Mouse (Mus musculus): ENCODE data around the gene 4930562C15Rik. TPM values are rescaled to one million over a fixed set of nuclear protein-coding genes. Genes with fewer than 3 reads are reported as not detected.

Gene 4930562C15Rik
- total and polyA plus RNA-seq, 2 experiments from 2014 or later, result 0.17 TPM; not detected in 1

- no peaks in the 10 kb centered on the region for H3K9me3 ChIP-seq (ENCODE audit: low read length)
- H3K9ac ChIP-seq, result no peak overlapping the region
- no peak overlapping the region for H3K4me2 ChIP-seq (ENCODE audit: low read depth)
- no peak overlapping the region for H3K27ac ChIP-seq (ENCODE audit: low read depth, low read length)
- DNase-seq (no peak), ATAC-seq (no peak)
- H3K4me3 ChIP-seq (ENCODE audit: low read depth, low read length), result no peak overlapping the region
- H3K27me3 ChIP-seq (ENCODE audit: insufficient read depth, low read length), result no peaks in the 10 kb centered on the region
- WGBS, result 78% methylated on average over 2 of the region's 2 CpGs
- H3K36me3 ChIP-seq (ENCODE audit: insufficient read depth), result 0 out of 2 replicates have a peak, but pooled peaks cover 4% of the 10 kb centered on the region
- no peaks in the 10 kb centered on the region for H3K4me1 ChIP-seq (ENCODE audit: insufficient read depth)
- no peak for TF ChIP-seq CTCF (IDR thresholded peaks at IDR 0.05; ENCODE audit: low read depth)
Measured at GRCm38 (mm10) chr16:4902390-4902789, 67.2 kb downstream of the 4930562C15Rik start.

DNA sequence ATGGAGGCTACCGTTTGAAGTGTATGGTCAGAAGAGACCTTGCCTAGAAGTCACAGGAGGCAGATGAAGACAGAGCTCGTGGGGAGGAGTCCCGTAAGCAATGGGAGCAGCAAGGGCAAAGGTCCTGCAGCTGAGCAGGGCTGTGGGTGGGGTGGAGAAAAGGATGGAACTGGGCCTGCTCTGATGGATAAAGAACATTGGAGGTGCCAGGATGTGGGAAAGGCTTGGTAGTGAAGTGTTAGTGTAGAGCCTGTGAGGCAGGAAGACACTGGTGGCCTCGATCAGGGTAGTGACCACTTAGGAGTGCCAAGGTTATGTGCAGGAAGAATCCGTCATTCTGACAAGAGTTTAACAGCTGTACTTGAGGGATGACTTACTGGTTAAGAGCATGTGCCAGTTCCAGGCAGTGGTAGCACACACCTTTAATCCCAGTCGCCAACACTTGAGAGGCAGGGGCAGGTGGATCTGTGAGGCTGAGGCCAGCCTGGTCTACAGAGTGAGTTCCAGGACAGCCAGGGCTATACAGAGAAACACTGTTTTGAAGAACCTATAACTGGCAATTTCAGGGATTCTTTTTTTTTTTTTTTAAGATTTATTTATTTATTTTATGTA, 68.4 kb downstream of the 4930562C15Rik start:
- no peak for TF ChIP-seq CTCF (IDR thresholded peaks at IDR 0.05; ENCODE audit: low read depth)
- H3K4me3 ChIP-seq (ENCODE audit: low read depth, low read length), result no peak overlapping the region
- H3K9me3 ChIP-seq (ENCODE audit: low read length), result no peaks in the 10 kb centered on the region
- H3K4me1 ChIP-seq (ENCODE audit: insufficient read depth), result no peaks in the 10 kb centered on the region
- no peaks in the 10 kb centered on the region for H3K27me3 ChIP-seq (ENCODE audit: insufficient read depth, low read length)
- H3K36me3 ChIP-seq (ENCODE audit: insufficient read depth), result peaks cover 6% of the 10 kb centered on the region; the same call in 1 of the 2 replicates
- ATAC-seq (no peak), DNase-seq (no peak)
- H3K4me2 ChIP-seq (ENCODE audit: low read depth), result no peak overlapping the region
- 90% methylated on average over 6 of the region's 6 CpGs for WGBS
- no peak overlapping the region for H3K9ac ChIP-seq
- H3K27ac ChIP-seq (ENCODE audit: low read depth, low read length), result no peak overlapping the region

- 95% methylated on average over 3 of the region's 3 CpGs for WGBS
- H3K9me3 ChIP-seq (ENCODE audit: low read length), result no peaks in the 10 kb centered on the region
- no peak overlapping the region for H3K9ac ChIP-seq
- ATAC-seq (no peak), DNase-seq (no peak)
- H3K4me1 ChIP-seq (ENCODE audit: insufficient read depth), result no peaks in the 10 kb centered on the region
- no peak overlapping the region for H3K4me2 ChIP-seq (ENCODE audit: low read depth)
- H3K4me3 ChIP-seq (ENCODE audit: low read depth, low read length), result no peak overlapping the region
- H3K36me3 ChIP-seq (ENCODE audit: insufficient read depth), result peaks cover 13% of the 10 kb centered on the region
- no peak for TF ChIP-seq CTCF (IDR thresholded peaks at IDR 0.05; ENCODE audit: low read depth)
- H3K27me3 ChIP-seq (ENCODE audit: insufficient read depth, low read length), result no peaks in the 10 kb centered on the region
- H3K27ac ChIP-seq (ENCODE audit: low read depth, low read length), result no peak overlapping the region
Measured at GRCm38 (mm10) chr16:4904878-4905277, 69.7 kb downstream of the 4930562C15Rik start.

- no peak for ATAC-seq
- Histone ChIP-seq H3K36me3 (ENCODE audit: insufficient read depth) (peaks cover 17% of the 10 kb centered on the region), H3K27ac (ENCODE audit: low read depth, low read length) (no peak overlapping the region), H3K9ac (no peak overlapping the region), H3K9me3 (ENCODE audit: low read length) (no peaks in the 10 kb centered on the region), H3K27me3 (ENCODE audit: insufficient read depth, low read length) (no peaks in the 10 kb centered on the region), H3K4me2 (ENCODE audit: low read depth) (no peak overlapping the region), H3K4me3 (ENCODE audit: low read depth, low read length) (no peak overlapping the region), H3K4me1 (ENCODE audit: insufficient read depth) (no peaks in the 10 kb centered on the region)
- WGBS, result 63% methylated on average over 1 of the region's 1 CpGs
- no peak for TF ChIP-seq CTCF (IDR thresholded peaks at IDR 0.05; ENCODE audit: low read depth)
- no peak for DNase-seq
Measured at GRCm38 (mm10) chr16:4905591-4905990, 70.4 kb downstream of the 4930562C15Rik start.

DNA sequence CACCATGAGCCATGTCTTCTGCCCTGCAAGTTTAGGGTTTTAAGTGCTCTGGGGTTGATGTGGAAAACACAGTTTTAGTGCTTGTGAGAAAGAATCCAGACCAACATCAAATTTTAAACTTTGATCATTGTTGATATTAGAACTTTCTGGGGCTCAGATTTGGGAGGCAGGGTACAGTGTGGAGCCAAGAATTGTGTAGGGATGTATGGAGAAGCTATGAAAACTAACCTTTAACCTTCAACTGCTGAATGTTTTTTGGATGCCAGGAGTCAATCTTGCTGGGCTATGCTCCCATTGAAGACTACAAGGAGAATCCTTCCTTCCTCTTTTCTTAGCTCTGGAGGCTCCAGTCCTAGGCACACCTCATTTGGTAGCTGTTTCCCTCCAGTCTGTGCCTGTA, 71.3 kb downstream of the 4930562C15Rik start:
- ATAC-seq, result no peak
- H3K27ac ChIP-seq (ENCODE audit: low read depth, low read length), result no peak overlapping the region
- no peak overlapping the region for H3K4me2 ChIP-seq (ENCODE audit: low read depth)
- DNase-seq, result no peak
- H3K4me1 ChIP-seq (ENCODE audit: insufficient read depth), result no peaks in the 10 kb centered on the region
- H3K9me3 ChIP-seq (ENCODE audit: low read length), result no peaks in the 10 kb centered on the region
- no peaks in the 10 kb centered on the region for H3K27me3 ChIP-seq (ENCODE audit: insufficient read depth, low read length)
- H3K4me3 ChIP-seq (ENCODE audit: low read depth, low read length), result no peak overlapping the region
- no peak overlapping the region for H3K9ac ChIP-seq
- TF ChIP-seq CTCF (IDR thresholded peaks at IDR 0.05; ENCODE audit: low read depth), result no peak
- peaks cover 26% of the 10 kb centered on the region for H3K36me3 ChIP-seq (ENCODE audit: insufficient read depth)

GRCm38 (mm10) chr16:4907386-4907785, 72.2 kb downstream of the 4930562C15Rik start:
- H3K9me3 ChIP-seq (ENCODE audit: low read length), result no peaks in the 10 kb centered on the region
- DNase-seq (no peak), ATAC-seq (no peak)
- H3K4me1 ChIP-seq (ENCODE audit: insufficient read depth), result no peaks in the 10 kb centered on the region
- no peaks in the 10 kb centered on the region for H3K27me3 ChIP-seq (ENCODE audit: insufficient read depth, low read length)
- no peak overlapping the region for H3K4me2 ChIP-seq (ENCODE audit: low read depth)
- no peak overlapping the region for H3K27ac ChIP-seq (ENCODE audit: low read depth, low read length)
- no peak overlapping the region for H3K9ac ChIP-seq
- no peak for TF ChIP-seq CTCF (IDR thresholded peaks at IDR 0.05; ENCODE audit: low read depth)
- H3K4me3 ChIP-seq (ENCODE audit: low read depth, low read length), result no peak overlapping the region
- 81% methylated on average over 2 of the region's 2 CpGs for WGBS
- H3K36me3 ChIP-seq (ENCODE audit: insufficient read depth), result peaks cover 33% of the 10 kb centered on the region

DNA sequence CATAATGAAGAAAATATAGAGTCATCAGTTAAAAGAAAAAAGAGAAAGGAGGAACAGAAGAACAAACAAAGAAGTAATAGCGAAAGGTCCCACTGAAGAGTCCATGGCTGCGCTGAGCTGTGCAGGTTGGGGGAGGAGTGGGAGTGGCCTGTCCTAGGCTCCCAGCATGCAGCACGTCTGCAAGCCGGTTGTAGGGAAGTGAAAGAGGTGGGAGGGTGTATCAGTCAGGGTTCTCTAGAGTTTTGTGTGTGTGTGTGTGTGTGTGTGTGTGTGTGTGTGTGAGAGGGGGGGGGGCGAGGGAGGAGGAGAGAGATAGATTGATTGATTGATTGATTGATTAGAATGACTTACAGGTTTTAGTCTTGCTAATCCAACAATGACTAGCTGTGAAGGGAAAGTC, 72.8 kb downstream of the 4930562C15Rik start:
- Histone ChIP-seq H3K9ac (no peak overlapping the region), H3K4me3 (ENCODE audit: low read depth, low read length) (no peak overlapping the region), H3K9me3 (ENCODE audit: low read length) (no peaks in the 10 kb centered on the region), H3K4me1 (ENCODE audit: insufficient read depth) (no peaks in the 10 kb centered on the region), H3K27ac (ENCODE audit: low read depth, low read length) (no peak overlapping the region), H3K4me2 (ENCODE audit: low read depth) (no peak overlapping the region), H3K36me3 (ENCODE audit: insufficient read depth) (peaks cover 35% of the 10 kb centered on the region), H3K27me3 (ENCODE audit: insufficient read depth, low read length) (no peaks in the 10 kb centered on the region)
- no peak for ATAC-seq
- no peak for TF ChIP-seq CTCF (IDR thresholded peaks at IDR 0.05; ENCODE audit: low read depth)
- no peak for DNase-seq
- WGBS, result 56% methylated on average over 5 of the region's 5 CpGs
